Mouse (Mus musculus): ENCODE measurements around the gene Asic2. TPM values are rescaled to one million over a fixed set of nuclear protein-coding genes. Genes with fewer than 3 reads are reported as not detected.

Gene Asic2
- polyA plus RNA-seq, 1 experiment = 1.0 TPM

DNA sequence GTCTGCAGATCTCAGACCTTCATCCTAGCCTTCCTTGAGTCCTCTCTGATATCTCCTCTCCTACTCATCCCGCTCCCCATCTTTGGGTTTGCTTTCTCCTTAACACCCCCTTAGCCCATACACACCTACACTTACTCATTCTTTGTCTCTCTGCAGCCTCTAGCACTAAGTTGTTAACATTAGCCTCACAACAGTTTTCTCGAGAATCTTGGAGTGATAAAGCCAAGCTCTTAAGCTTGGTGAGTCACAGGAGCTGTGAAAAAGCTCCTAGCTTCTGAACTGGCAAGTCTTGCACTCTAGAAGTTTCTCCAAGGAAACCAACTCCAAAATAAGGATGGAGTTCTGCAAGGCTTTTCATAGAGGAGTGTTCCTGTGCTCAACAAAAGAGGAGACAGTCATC, 803.4 kb downstream of the Asic2 start:
- WGBS = 75% methylated on average over 2 of the region's 2 CpGs

GRCm38 (mm10) chr11:81163056-81163455, 805.2 kb downstream of the Asic2 start:
- 52% methylated on average over 4 of the region's 4 CpGs for WGBS
- DNase-seq (ENCODE audit: low read depth, low spot score) = no peak

More for the DNA sequence above, 803.4 kb downstream of the Asic2 start:
- no peak for DNase-seq (ENCODE audit: low read depth, low spot score)

DNA sequence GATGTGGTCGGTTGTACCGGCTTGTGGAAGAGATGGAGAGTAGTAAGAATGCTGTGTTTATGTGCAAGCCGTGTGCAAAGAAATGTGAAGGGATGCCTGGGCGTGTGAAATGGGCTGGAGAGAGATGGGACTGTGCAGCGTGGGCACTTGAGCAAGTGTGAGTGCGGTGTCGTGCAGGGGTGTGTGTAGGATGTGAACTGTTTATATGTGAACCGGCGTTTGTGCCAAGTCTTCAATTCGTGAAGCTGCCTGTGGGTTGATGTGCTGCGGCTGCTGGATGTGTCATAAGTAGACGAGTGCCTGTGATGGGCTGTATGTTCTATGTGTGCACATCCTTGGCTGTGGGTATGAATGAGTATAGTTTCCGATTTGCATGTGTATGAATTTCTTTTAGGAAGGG, 814.4 kb downstream of the Asic2 start:
- 15% methylated on average over 13 of the region's 13 CpGs for WGBS
- DNase-seq (ENCODE audit: low read depth, low spot score) = no peak

GRCm38 (mm10) chr11:81153161-81153840, 815.0 kb downstream of the Asic2 start:
- 2% methylated on average over 48 of the region's 57 CpGs for WGBS
- DNase-seq (ENCODE audit: low read depth, low spot score) = no peak

- DNase-seq (ENCODE audit: low read depth, low spot score) = no peak
- WGBS = 3% methylated on average over 55 of the region's 55 CpGs
Measured at GRCm38 (mm10) chr11:81152460-81153160, 815.6 kb downstream of the Asic2 start.

GRCm38 (mm10) chr11:81152021-81152385, 816.3 kb downstream of the Asic2 start:
- DNase-seq (ENCODE audit: low read depth, low spot score) = no peak
- WGBS = 2% methylated on average over 41 of the region's 42 CpGs

GRCm38 (mm10) chr11:81151286-81152020, 816.8 kb downstream of the Asic2 start:
- DNase-seq (ENCODE audit: low read depth, low spot score) = no peak
- WGBS = 6% methylated on average over 36 of the region's 36 CpGs

DNA sequence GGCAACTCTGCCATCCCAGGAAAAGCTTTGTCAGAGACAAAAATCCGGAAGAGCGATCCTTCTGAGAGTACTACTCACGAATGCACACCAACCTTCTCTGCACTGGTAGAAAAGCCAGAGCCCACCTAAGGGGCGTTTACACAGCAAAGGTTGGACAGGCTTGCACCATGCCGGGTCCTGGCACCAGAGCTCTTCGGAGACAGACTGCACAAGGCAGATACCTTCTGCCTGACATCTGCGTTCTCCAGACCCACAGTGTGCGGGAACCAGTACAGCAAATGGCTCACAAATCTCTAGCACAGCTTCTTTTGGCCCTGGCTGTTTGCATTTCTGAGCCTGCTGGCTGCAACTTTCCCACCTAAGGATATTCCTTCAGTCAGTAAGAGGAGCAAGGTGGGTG, 817.6 kb downstream of the Asic2 start:
- 79% methylated on average over 8 of the region's 8 CpGs for WGBS
- DNase-seq (ENCODE audit: low read depth, low spot score) = no peak

DNA sequence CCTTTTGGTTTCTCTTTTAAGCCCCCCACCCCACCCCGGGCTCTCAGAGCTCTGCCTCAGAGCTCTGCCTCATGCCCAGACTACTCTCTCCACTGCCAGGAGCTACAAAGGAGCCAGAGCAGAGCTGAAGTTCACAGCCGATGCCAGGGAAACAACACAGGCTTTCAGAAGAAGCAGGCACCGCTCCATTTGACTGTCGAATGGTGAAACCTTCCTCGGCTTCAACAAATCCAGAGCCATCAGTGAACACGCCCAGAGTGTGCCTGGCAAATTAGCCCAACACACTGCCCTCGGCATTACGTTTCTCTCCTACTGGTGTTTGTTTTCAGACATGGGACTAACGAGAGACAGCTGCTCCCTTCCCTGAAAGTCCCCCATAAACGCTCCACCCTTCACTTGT, 819.8 kb downstream of the Asic2 start:
- 43% methylated on average over 10 of the region's 10 CpGs for WGBS
- DNase-seq (ENCODE audit: low read depth, low spot score) = no peak

GRCm38 (mm10) chr11:81146574-81147157, 821.6 kb downstream of the Asic2 start:
- no peak for DNase-seq (ENCODE audit: low read depth, low spot score)
- WGBS = 67% methylated on average over 9 of the region's 9 CpGs

DNA sequence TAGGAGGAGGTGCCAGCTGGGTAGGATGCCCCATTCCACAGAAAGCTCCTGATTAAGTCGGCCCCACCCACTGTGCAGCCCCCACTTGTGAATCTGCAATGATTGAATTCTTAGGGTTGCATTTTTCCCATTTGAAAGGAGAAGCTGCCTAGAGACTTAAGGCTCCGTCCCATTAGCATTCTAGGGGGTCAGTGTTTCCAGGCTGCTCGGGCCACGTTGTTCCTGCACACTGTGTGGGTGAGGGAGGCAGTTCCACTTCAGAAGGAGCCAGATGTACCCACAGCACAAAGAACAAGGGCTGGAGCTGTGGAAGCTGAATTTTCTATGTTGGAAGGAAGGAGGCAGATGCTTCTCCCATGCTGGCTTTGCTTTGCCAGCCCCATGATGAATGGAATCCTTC, 833.1 kb downstream of the Asic2 start:
- no peak for DNase-seq (ENCODE audit: low read depth, low spot score)
- WGBS = 67% methylated on average over 4 of the region's 4 CpGs

GRCm38 (mm10) chr11:81133950-81134349, 834.3 kb downstream of the Asic2 start:
- 25% methylated on average over 5 of the region's 5 CpGs for WGBS
- DNase-seq (ENCODE audit: low read depth, low spot score) = no peak

- WGBS = 62% methylated on average over 7 of the region's 7 CpGs
- no peak for DNase-seq (ENCODE audit: low read depth, low spot score)
Measured at GRCm38 (mm10) chr11:81132669-81133068, 835.6 kb downstream of the Asic2 start.

DNA sequence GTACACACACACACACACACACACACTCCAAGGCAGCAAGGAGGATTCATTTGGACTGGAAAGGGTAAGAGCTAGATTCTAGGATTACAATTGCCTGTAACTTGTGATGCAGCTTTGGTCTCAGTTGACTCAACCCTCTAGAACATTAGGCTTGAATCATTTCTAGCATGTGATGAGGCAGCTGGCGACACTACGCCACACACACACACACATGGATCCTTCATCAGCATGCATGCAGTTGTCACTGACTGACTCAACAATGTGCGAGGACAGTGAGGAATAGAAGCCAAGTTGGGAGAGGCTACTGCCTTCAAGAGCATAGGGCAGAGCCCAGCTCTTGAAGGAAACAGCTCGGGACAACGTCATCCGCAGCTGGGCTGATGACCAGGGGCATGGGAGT, 843.9 kb downstream of the Asic2 start:
- 91% methylated on average over 6 of the region's 6 CpGs for WGBS
- DNase-seq (ENCODE audit: low read depth, low spot score) = no peak

GRCm38 (mm10) chr11:81120024-81120576, 848.2 kb downstream of the Asic2 start:
- 53% methylated on average over 8 of the region's 8 CpGs for WGBS
- DNase-seq (ENCODE audit: low read depth, low spot score) = no peak

DNA sequence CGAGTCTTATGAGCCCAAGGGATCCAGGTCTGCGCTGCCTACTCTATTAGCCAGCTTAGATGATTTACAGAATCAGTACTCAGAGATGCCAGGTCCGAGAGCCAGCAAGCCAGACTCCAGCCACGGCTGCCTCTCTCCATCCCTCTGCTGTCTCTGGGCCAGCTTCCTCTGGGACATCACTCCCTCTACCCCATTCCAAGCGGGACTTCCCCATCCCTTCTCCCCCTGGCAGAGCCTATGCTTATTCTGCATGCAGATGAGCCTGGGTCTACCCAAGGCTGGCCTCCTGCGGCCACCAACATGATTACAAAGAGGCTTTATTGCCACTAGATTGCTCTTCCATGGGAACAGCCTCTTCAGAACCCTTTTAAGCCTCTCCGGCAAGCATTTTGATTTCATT, 850.2 kb downstream of the Asic2 start:
- 39% methylated on average over 7 of the region's 7 CpGs for WGBS
- DNase-seq (ENCODE audit: low read depth, low spot score) = no peak

GRCm38 (mm10) chr11:81115666-81116065, 852.6 kb downstream of the Asic2 start:
- DNase-seq (ENCODE audit: low read depth, low spot score) = no peak
- 40% methylated on average over 9 of the region's 9 CpGs for WGBS

- DNase-seq (ENCODE audit: low read depth, low spot score) = no peak
- 86% methylated on average over 2 of the region's 2 CpGs for WGBS
Measured at GRCm38 (mm10) chr11:81111626-81112025, 856.6 kb downstream of the Asic2 start.

- WGBS = 65% methylated on average over 6 of the region's 6 CpGs
- no peak for DNase-seq (ENCODE audit: low read depth, low spot score)
Measured at GRCm38 (mm10) chr11:81110049-81110448, 858.2 kb downstream of the Asic2 start.

DNA sequence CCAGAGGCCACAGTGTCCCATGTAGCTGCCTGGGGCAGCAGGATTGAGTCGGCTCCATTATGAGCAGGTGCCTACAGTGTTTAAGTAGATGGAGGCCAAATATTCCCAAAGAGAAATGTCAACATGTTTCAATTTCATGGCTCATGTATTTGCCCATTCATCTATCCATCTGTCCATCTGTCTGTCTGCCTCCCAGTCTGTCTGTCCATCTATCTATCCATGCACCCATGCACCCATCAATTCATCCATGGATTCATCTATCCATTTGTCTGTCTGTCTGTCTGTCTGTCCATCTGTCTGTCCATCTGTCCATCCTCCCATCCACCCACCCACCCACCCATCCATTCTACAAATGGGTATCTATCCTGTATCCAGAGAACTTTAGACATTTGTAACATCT, 861.3 kb downstream of the Asic2 start:
- DNase-seq (ENCODE audit: low read depth, low spot score) = no peak
- WGBS = 94% methylated on average over 1 of the region's 1 CpGs

All from large intestine, adult 2 months (tissue).